Mouse (Mus musculus): Measurements from ENCODE around the gene Fcrl1. TPM values are rescaled to one million over a fixed set of nuclear protein-coding genes. Genes with fewer than 3 reads are reported as not detected.

Gene Fcrl1
- polyA plus RNA-seq, 1 experiment from 2014 or later: not detected

DNA sequence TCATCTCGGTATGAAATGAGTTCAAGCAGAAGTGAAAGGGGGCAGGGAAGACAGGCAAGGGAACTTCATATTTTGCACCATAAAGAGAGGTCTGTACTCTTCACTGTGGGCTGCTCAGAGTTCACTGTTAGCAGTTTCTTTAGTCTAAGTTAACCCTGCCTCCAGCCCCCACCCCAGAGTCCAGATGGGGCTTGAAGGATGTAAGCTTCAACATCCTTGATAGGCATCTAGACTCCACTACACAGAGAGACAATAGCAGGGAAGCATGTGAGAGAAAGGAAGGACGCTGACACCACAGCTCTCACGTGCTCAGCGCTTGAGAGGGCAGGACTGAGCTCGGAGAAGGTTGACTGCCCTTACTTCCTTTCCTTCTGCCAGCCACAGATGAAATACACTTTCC, 25.1 kb downstream of the Fcrl1 start:
- WGBS: 81% methylated on average over 5 of the region's 5 CpGs

DNA sequence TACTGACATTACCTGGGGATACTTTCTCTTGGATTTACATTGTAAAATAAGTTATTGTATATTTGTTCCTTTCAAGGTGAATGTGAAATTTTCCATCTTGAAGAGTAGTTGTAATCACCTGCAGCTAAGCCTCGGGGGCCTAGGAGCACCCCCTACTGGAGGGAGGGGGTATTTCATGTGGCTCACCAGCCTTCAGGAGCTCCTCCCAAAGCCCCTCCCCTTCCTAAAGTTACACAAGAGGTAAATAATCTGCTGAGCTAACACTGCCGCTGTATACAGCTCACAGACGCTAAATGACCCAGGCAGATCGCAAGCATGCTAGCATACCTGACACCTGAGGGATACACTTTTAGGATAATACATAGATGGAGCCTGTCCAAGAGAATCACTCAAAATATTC, 32.0 kb downstream of the Fcrl1 start:
- WGBS: 27% methylated on average over 4 of the region's 4 CpGs
- H3K27me3 ChIP-seq (ENCODE audit: control insufficient read depth, insufficient read depth, low read length): no peaks in the 10 kb centered on the region
- no peak overlapping the region for H3K27ac ChIP-seq (ENCODE audit: low read depth, low read length)
- no peak overlapping the region for H3K9ac ChIP-seq (ENCODE audit: low read length)
- no peaks in the 10 kb centered on the region for H3K4me1 ChIP-seq (ENCODE audit: control insufficient read depth, insufficient read depth, low read length)
- no peaks in the 10 kb centered on the region for H3K36me3 ChIP-seq (ENCODE audit: control insufficient read depth, insufficient read depth, low read length)
- H3K4me2 ChIP-seq: no peak overlapping the region
- ATAC-seq (ENCODE audit: low FRiP score) (no peak), DNase-seq (ENCODE audit: low spot score, missing footprints) (no peak)
- no peaks in the 10 kb centered on the region for H3K9me3 ChIP-seq (ENCODE audit: control insufficient read depth, low read length)
- H3K4me3 ChIP-seq (ENCODE audit: low read depth, low read length): no peak overlapping the region

More for the DNA sequence above, 25.1 kb downstream of the Fcrl1 start:
- H3K4me1 ChIP-seq (ENCODE audit: control insufficient read depth, insufficient read depth, low read length): no peaks in the 10 kb centered on the region
- H3K4me2 ChIP-seq: no peak overlapping the region
- DNase-seq (ENCODE audit: low spot score, missing footprints) (peak; percentile 35), ATAC-seq (ENCODE audit: low FRiP score) (no peak)
- no peaks in the 10 kb centered on the region for H3K9me3 ChIP-seq (ENCODE audit: control insufficient read depth, low read length)
- H3K27me3 ChIP-seq (ENCODE audit: control insufficient read depth, insufficient read depth, low read length): no peaks in the 10 kb centered on the region
- no peak overlapping the region for H3K4me3 ChIP-seq (ENCODE audit: low read depth, low read length)
- H3K36me3 ChIP-seq (ENCODE audit: control insufficient read depth, insufficient read depth, low read length): no peaks in the 10 kb centered on the region
- no peak overlapping the region for H3K9ac ChIP-seq (ENCODE audit: low read length)
- H3K27ac ChIP-seq (ENCODE audit: low read depth, low read length): no peak overlapping the region

DNA sequence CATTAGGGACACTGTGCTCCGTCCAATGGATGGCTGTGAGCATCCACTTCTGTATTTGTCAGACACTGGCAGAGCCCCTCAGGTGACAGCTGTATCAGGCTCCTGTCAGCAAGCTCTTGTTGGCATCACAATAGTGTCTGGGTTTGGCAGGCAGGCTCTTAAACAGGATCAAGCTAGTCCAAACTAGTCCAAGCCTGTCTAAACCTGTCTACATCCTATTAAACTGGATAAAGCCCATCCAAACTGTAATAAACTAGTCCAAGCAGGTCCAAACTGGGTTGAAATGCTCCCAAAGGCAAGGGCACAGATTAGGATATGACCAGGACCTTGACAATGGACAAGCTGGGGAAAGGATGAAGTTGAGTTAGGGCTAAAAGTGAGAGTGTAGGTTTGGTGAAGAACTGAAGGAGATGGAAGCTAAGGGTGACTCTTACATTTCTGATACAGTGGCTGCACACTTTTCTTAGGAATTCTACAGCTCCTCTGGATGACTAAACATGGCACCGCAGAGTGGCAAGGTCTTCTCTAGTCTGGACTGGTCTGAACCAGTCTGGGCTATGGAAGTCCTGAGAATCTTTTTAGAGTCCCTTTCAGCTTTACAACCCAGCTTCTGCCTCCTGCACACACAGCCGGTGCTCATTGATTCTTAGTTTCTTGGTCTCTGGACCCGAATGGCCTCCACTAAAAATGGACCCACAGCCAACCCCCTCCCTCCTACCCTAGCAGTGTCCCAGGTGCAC, 33.2 kb downstream of the Fcrl1 start:
- DNase-seq (ENCODE audit: low spot score, missing footprints): no peak
- Histone ChIP-seq H3K27me3 (ENCODE audit: control insufficient read depth, insufficient read depth, low read length) (no peaks in the 10 kb centered on the region), H3K4me3 (ENCODE audit: low read depth, low read length) (no peak overlapping the region), H3K9me3 (ENCODE audit: control insufficient read depth, low read length) (no peaks in the 10 kb centered on the region), H3K4me1 (ENCODE audit: control insufficient read depth, insufficient read depth, low read length) (no peaks in the 10 kb centered on the region), H3K4me2 (no peak overlapping the region), H3K27ac (ENCODE audit: low read depth, low read length) (no peak overlapping the region), H3K36me3 (ENCODE audit: control insufficient read depth, insufficient read depth, low read length) (no peaks in the 10 kb centered on the region), H3K9ac (ENCODE audit: low read length) (no peak overlapping the region)
- ATAC-seq (ENCODE audit: low FRiP score): no peak
- WGBS: 84% methylated on average over 4 of the region's 4 CpGs

DNA sequence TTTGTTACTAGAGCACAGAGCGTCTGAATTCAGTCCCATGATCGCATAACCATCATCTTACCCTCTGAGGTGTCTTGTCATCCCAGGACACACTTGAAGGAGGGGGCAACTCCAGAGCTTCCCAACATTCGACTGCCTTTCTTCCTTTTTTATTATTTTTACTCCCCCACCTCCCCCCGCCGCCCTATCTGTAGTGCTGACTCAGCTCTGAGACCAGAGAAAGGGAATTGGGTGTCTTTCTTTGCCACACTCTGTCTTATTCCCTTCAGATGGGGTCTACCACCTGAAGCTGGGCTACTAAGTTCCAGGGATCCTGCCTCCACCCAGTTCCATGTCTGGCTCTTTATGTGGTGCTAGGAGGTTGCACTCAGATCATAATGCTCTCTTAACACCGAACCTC, 34.4 kb downstream of the Fcrl1 start:
- Histone ChIP-seq H3K27ac (ENCODE audit: low read depth, low read length) (no peak overlapping the region), H3K36me3 (ENCODE audit: control insufficient read depth, insufficient read depth, low read length) (no peaks in the 10 kb centered on the region), H3K4me3 (ENCODE audit: low read depth, low read length) (no peak overlapping the region), H3K9me3 (ENCODE audit: control insufficient read depth, low read length) (no peaks in the 10 kb centered on the region), H3K4me2 (no peak overlapping the region), H3K4me1 (ENCODE audit: control insufficient read depth, insufficient read depth, low read length) (no peaks in the 10 kb centered on the region), H3K9ac (ENCODE audit: low read length) (no peak overlapping the region), H3K27me3 (ENCODE audit: control insufficient read depth, insufficient read depth, low read length) (no peaks in the 10 kb centered on the region)
- 81% methylated on average over 6 of the region's 6 CpGs for WGBS
- DNase-seq (ENCODE audit: low spot score, missing footprints) (no peak), ATAC-seq (ENCODE audit: low FRiP score) (no peak)

DNA sequence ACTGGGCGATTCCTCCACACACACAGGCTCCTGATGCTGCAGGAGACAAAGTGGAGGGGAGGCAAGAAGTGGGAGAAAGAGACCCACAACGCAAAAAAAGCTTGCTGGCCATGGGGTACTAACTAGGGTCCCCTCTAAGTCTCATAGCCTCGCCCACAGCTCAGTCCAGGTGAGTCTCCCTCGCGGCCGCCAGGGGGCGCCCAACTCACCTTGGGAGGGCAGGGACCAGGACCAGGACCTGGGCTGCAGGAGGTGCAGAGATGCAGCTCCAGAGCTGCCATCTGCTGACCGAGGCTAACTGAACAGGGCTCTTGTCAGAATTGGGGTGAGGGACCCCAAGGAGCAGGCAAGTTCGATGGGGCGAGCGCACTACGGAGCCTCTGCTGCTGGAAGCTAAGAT, 35.0 kb downstream of the Fcrl1 start:
- peak; percentile 70; the same call in 1 of the 2 replicates for ATAC-seq (ENCODE audit: low FRiP score)
- H3K27me3 ChIP-seq (ENCODE audit: control insufficient read depth, insufficient read depth, low read length): no peaks in the 10 kb centered on the region
- no peak overlapping the region for H3K9ac ChIP-seq (ENCODE audit: low read length)
- H3K4me2 ChIP-seq: no peak overlapping the region
- H3K4me3 ChIP-seq (ENCODE audit: low read depth, low read length): no peak overlapping the region
- H3K4me1 ChIP-seq (ENCODE audit: control insufficient read depth, insufficient read depth, low read length): no peaks in the 10 kb centered on the region
- H3K9me3 ChIP-seq (ENCODE audit: control insufficient read depth, low read length): no peaks in the 10 kb centered on the region
- no peak overlapping the region for H3K27ac ChIP-seq (ENCODE audit: low read depth, low read length)
- peak; percentile 96 for DNase-seq (ENCODE audit: low spot score, missing footprints)
- no peaks in the 10 kb centered on the region for H3K36me3 ChIP-seq (ENCODE audit: control insufficient read depth, insufficient read depth, low read length)
- WGBS: 13% methylated on average over 12 of the region's 12 CpGs

DNA sequence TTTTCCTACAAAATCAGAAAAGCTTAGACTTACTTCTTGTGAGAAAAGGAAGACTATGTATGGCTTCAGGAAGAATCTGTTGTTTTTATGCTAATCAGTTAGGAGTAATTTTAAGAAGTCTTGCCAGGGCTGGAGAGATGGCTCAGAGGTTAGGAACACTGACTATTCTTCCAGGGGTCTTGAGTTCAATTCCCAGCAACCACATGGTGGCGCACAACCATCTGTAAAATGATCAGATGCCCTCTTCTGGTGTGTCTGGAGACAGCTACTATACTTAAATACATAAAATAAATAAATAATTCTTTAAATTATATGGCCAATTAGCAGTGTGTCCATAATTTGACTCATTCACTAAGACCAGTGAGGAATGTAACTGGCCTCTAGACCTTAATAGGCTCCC, 44.5 kb downstream of the Fcrl1 start:
- H3K4me3 ChIP-seq (ENCODE audit: low read depth, low read length): no peak overlapping the region
- H3K9me3 ChIP-seq (ENCODE audit: control insufficient read depth, low read length): no peaks in the 10 kb centered on the region
- 62% methylated on average over 1 of the region's 1 CpGs for WGBS
- H3K27me3 ChIP-seq (ENCODE audit: control insufficient read depth, insufficient read depth, low read length): no peaks in the 10 kb centered on the region
- DNase-seq (ENCODE audit: low spot score, missing footprints) (no peak), ATAC-seq (ENCODE audit: low FRiP score) (no peak)
- H3K27ac ChIP-seq (ENCODE audit: low read depth, low read length): no peak overlapping the region
- no peaks in the 10 kb centered on the region for H3K4me1 ChIP-seq (ENCODE audit: control insufficient read depth, insufficient read depth, low read length)
- no peak overlapping the region for H3K9ac ChIP-seq (ENCODE audit: low read length)
- H3K4me2 ChIP-seq: no peak overlapping the region
- H3K36me3 ChIP-seq (ENCODE audit: control insufficient read depth, insufficient read depth, low read length): no peaks in the 10 kb centered on the region

DNA sequence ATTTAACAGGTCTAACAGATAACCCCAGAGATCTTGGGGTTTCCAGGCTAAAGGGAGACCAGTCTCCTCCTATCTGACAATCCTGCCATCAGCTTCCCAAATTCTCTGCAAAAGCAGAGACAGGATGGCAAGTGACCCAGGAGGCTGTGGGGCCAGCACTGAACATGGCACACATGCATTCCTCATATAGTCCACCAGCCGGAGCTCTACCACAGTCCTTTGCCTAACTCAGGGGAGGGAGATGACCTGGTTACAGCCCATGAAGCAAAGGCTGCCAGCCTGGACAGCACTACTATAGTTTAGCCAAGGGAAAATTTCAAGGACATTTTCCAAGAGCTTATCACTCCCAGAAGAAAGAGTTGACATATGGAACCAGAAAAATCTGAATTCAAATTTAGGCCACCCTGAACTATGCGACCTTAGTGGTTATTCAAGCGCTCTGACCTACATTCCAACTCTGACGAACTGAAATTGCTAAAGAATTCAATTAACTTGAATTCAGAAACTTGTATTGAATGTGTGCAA, 46.3 kb downstream of the Fcrl1 start:
- no peak overlapping the region for H3K4me3 ChIP-seq (ENCODE audit: low read depth, low read length)
- no peak for ATAC-seq (ENCODE audit: low FRiP score)
- no peaks in the 10 kb centered on the region for H3K4me1 ChIP-seq (ENCODE audit: control insufficient read depth, insufficient read depth, low read length)
- H3K9ac ChIP-seq (ENCODE audit: low read length): no peak overlapping the region
- no peaks in the 10 kb centered on the region for H3K27me3 ChIP-seq (ENCODE audit: control insufficient read depth, insufficient read depth, low read length)
- H3K36me3 ChIP-seq (ENCODE audit: control insufficient read depth, insufficient read depth, low read length): no peaks in the 10 kb centered on the region
- H3K4me2 ChIP-seq: no peak overlapping the region
- WGBS: 84% methylated on average over 4 of the region's 4 CpGs
- no peak overlapping the region for H3K27ac ChIP-seq (ENCODE audit: low read depth, low read length)
- no peak for DNase-seq (ENCODE audit: low spot score, missing footprints)
- H3K9me3 ChIP-seq (ENCODE audit: control insufficient read depth, low read length): no peaks in the 10 kb centered on the region

DNA sequence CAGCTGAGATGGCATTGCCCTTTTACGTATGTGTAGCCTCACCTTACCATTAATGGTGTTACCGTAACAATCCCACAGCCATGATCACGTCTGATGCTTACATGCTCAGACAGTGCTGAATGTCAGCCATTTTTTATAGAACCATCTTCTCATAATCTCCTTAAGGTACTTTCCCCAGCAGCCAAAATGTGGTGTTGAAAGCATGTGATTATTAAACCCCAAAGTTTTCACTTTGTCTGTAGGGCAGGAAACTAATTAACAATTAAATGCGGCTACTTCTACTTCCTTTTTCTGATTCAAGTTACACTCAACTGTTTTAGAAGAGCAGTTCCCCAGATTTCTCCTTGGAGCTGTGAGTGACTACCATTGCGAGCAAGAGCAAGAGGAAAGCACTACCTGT, 59.3 kb downstream of the Fcrl1 start, which contains the start of gene Fcrl5:
Gene Fcrl5 (plus strand): TSS at position 295 of the 400 bp plus-strand sequence.
- H3K9ac ChIP-seq (ENCODE audit: low read length): no peak within 1 kb of the TSS
- DNase-seq (ENCODE audit: low spot score, missing footprints) (no peak), ATAC-seq (ENCODE audit: low FRiP score) (no peak)
- H3K4me2 ChIP-seq: no peak within 1 kb of the TSS
- H3K9me3 ChIP-seq (ENCODE audit: control insufficient read depth, low read length): no peaks in the 10 kb centered on the region
- H3K4me1 ChIP-seq (ENCODE audit: control insufficient read depth, insufficient read depth, low read length): no peaks in the 10 kb centered on the region
- H3K4me3 ChIP-seq (ENCODE audit: low read depth, low read length): no peak within 1 kb of the TSS
- no peak within 1 kb of the TSS for H3K27ac ChIP-seq (ENCODE audit: low read depth, low read length)
- WGBS: 92% methylated on average over 5 of the region's 5 CpGs
- H3K27me3 ChIP-seq (ENCODE audit: control insufficient read depth, insufficient read depth, low read length): no peaks in the 10 kb centered on the region
- H3K36me3 ChIP-seq (ENCODE audit: control insufficient read depth, insufficient read depth, low read length): no peaks in the 10 kb centered on the region

DNA sequence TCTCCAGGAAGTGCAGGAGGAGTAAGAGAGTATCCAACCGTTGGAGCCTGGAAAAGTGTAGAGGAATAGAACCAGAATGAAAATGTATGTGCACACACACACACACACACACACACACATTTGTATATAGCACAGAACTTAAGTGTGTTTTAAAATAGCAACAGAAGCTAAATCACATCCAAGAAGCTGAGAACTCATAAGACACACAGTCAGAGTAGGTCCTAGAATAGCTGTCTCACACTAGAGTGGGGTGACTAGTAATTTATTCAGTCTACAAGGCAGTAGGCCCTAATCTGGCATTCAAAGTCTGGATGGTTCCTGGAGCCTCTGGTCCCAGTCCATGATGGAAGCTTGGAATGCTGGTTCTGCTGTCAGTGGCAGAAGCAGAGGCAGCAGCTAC, 64.4 kb downstream of the Fcrl1 start:
- H3K27ac ChIP-seq (ENCODE audit: low read depth, low read length): no peak overlapping the region
- H3K9me3 ChIP-seq (ENCODE audit: control insufficient read depth, low read length): no peaks in the 10 kb centered on the region
- no peak overlapping the region for H3K4me2 ChIP-seq
- DNase-seq (ENCODE audit: low spot score, missing footprints) (no peak), ATAC-seq (ENCODE audit: low FRiP score) (no peak)
- H3K27me3 ChIP-seq (ENCODE audit: control insufficient read depth, insufficient read depth, low read length): no peaks in the 10 kb centered on the region
- no peak overlapping the region for H3K4me3 ChIP-seq (ENCODE audit: low read depth, low read length)
- no peaks in the 10 kb centered on the region for H3K4me1 ChIP-seq (ENCODE audit: control insufficient read depth, insufficient read depth, low read length)
- no peaks in the 10 kb centered on the region for H3K36me3 ChIP-seq (ENCODE audit: control insufficient read depth, insufficient read depth, low read length)
- WGBS: 91% methylated on average over 1 of the region's 1 CpGs
- H3K9ac ChIP-seq (ENCODE audit: low read length): no peak overlapping the region
